Mouse (Mus musculus): ENCODE results near the gene Rap1a.

GRCm38 (mm10) chr3:105735285-105735684 is 65.9 kb downstream of the Rap1a start:
- TF ChIP-seq POLR2A (IDR thresholded peaks at IDR 0.05; ENCODE audit: control insufficient read depth, extremely low read depth, insufficient read depth, low read length, poor library complexity) (no peak), CTCF (IDR thresholded peaks at IDR 0.05; ENCODE audit: borderline replicate concordance, control insufficient read depth, extremely low read depth, insufficient read depth, low read length, poor library complexity) (no peak)

Data from thymus, adult 2 months (tissue).